Mouse (Mus musculus) ovary, adult 2 months (tissue): Measurements from ENCODE around the gene Meig1. TPM values are rescaled to one million over a fixed set of nuclear protein-coding genes. Genes with fewer than 3 reads are reported as not detected.

Experiments
- polyA plus RNA-seq: library from polyadenylated mRNA; depleted of rRNA; stranded (reverse); fragments of >200 nt; gene quantifications from 2 replicates; pipeline ENCODE4 v1.2.3, GENCODE M21; 2012; rRNA removed

The Meig1 gene
- 0.41 TPM in 1 of 2 replicates, not detected in the other for polyA plus RNA-seq

GRCm38 (mm10) chr2:3422548-3422947, at the start of gene Meig1:
TSS of gene Meig1 (minus strand) at chr2:3422648.

GRCm38 (mm10) chr2:3423841-3424578, 1.6 kb upstream of the Meig1 start, which contains the start of gene Dclre1c:
TSS of gene Dclre1c (plus strand) at chr2:3424131.

GRCm38 (mm10) chr2:3397110-3397509, 25.3 kb downstream of the Meig1 start, which contains the start of gene Olah:
TSS of gene Olah (minus strand) at chr2:3397210.

Other genes starting within 250 kb of the Meig1 start
- gene Nmt2, start 138.4 kb downstream of the Meig1 start, polyA plus RNA-seq: 13.1 and 14.0 TPM in 2 replicates
- 3.1 and 4.7 TPM in 2 replicates for gene Rpp38, start 90.0 kb downstream of the Meig1 start, polyA plus RNA-seq
- gene Acbd7, start 86.5 kb downstream of the Meig1 start, polyA plus RNA-seq: 0.52 TPM in 1 of 2 replicates, not detected in the other
- gene Olah, start 25.4 kb downstream of the Meig1 start, polyA plus RNA-seq: not detected in 2 replicates
- gene Dclre1c, start 1.5 kb upstream of the Meig1 start, polyA plus RNA-seq: 2.9 and 3.3 TPM in 2 replicates
- 5.1 and 6.0 TPM in 2 replicates for gene Suv39h2, start 52.4 kb upstream of the Meig1 start, polyA plus RNA-seq
- 1.9 TPM in 2 replicates for gene Gm45902, start 90.1 kb upstream of the Meig1 start, polyA plus RNA-seq
- 15.8 and 24.0 TPM in 2 replicates for gene Hspa14, start 90.2 kb upstream of the Meig1 start, polyA plus RNA-seq
- 0.28 and 0.68 TPM in 2 replicates for gene Cdnf, start 90.4 kb upstream of the Meig1 start, polyA plus RNA-seq
- gene Fam107b, start 147.8 kb upstream of the Meig1 start, polyA plus RNA-seq: 4.8 and 9.7 TPM in 2 replicates